Mouse (Mus musculus) kidney, postnatal 0 days (tissue): ENCODE results near the gene Paqr4. TPM values are rescaled to one million over a fixed set of nuclear protein-coding genes. Genes with fewer than 3 reads are reported as not detected.

Source experiments
- ATAC-seq: fragments of 200-750 bp; cut with Nextera tagmentation; replicated peaks from 2 replicates; pipeline ENCODE4 v1.8.0; 2017; ENCODE audit warnings: low read depth, moderate number of reproducible peaks, moderate TSS enrichment, moderate library complexity; ENCODE audit not compliant: low FRiP score
- DNase-seq: peaks from one replicate; pipeline ENCODE4 v3.0.0-alpha.2; 2016; ENCODE audit warnings: low spot score
- H3K27ac ChIP-seq: fragments of 300-500 bp; sonication (generic); 2 replicates; pipeline ENCODE4 v1.5.1; 2014; ENCODE audit warnings: mild to moderate bottlenecking
- H3K27me3 ChIP-seq: fragments of 300-500 bp; sonication (generic); 2 replicates; pipeline ENCODE4 v1.6.1; 2014; ENCODE audit warnings: low read length, mixed read lengths; ENCODE audit not compliant: insufficient read depth
- H3K36me3 ChIP-seq: fragments of 300-500 bp; sonication (generic); 2 replicates; pipeline ENCODE4 v1.6.1; 2014; ENCODE audit warnings: low read length, mixed read lengths; ENCODE audit not compliant: insufficient read depth
- H3K4me1 ChIP-seq: fragments of 300-500 bp; sonication (generic); replicated peaks from 2 replicates; pipeline ENCODE4 v1.6.1; 2014; ENCODE audit warnings: antibody characterized with exemption, low read length, mixed read lengths; ENCODE audit not compliant: insufficient read depth
- H3K4me2 ChIP-seq: fragments of 300-500 bp; sonication (generic); 2 replicates; pipeline ENCODE4 v1.6.1; 2014; ENCODE audit warnings: mild to moderate bottlenecking, low read length, moderate library complexity, mixed read lengths
- H3K4me3 ChIP-seq: fragments of 300-500 bp; sonication (generic); replicated peaks from 2 replicates; pipeline ENCODE4 v1.5.1; 2014; ENCODE audit warnings: low read depth, low read length
- H3K9ac ChIP-seq: fragments of 300-500 bp; sonication (generic); 2 replicates; pipeline ENCODE4 v1.6.1; 2014; ENCODE audit warnings: low read depth, low read length
- H3K9me3 ChIP-seq: fragments of 300-500 bp; sonication (generic); replicated peaks from 2 replicates; pipeline ENCODE4 v1.6.1; 2016; ENCODE audit warnings: low read length, inconsistent platforms, mixed read lengths
- CTCF ChIP-seq: IDR thresholded peaks from 2 replicates; pipeline ENCODE4 v1.5.1; 2016; ENCODE audit warnings: antibody characterized with exemption, low read depth, mild to moderate bottlenecking, moderate library complexity
- WGBS: fragments of 180-500 bp; shearing (Covaris S2); extraction: QIAGEN DNeasy Blood & Tissue Kit; methylation state at CpG from one replicate; pipeline ENCODE4 v1.1.7; 2014; 5-methylcytosine and 5-hydroxymethylcytosine counted together
- polyA plus RNA-seq: library from polyadenylated mRNA; unstranded; fragments of >200 nt; fragmentation: Nextera tagmentation; extraction: Ambion mirVana; gene quantifications from 2 replicates; pipeline ENCODE4 v1.2.1, GENCODE M21; 2015

Paqr4 gene
- polyA plus RNA-seq, 1 experiment from 2014 or later, result 16.0 TPM

DNA sequence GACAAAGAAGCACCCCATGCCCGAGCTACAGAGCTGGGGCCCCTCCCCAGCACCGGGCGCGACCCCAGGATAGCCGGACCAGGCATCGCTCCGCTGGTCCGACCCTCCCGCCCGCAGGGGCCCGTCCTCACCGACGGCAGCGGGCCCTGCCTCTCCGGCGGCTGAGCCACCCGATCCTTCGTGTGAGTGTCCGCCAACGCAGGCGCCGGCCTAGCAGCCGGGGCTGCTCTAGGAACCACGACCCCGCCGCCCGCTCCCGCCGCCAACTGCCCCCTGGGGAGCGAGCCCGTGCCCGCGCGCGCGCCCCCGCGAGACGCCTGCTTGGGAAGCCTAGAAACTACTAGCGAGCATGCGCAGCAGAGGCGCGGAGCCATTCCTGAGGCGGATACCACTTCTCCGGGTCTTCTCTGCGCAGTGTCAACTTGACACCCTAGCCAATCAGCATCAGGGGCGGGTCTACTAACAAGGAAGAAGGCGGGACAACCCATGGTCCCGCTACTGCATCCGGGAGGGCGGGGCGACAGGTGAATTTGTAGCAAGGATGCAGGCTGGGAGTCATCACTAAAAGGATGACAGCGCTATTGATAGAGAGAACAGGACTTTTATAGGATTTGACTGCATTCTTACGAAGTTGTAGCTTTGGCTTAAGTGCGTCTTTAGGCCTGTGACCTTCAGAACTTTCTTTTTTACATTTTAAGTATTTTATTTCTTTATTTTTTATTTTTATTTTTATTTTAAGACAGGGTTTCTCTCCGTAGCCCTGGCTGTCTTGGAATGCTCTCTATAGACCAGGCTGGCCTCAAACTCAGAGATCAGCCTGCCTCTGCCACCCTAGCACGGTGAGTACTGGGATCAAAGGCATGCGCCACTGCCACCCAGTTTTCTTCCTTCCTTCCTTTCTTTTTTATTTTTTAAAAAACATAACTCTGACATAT, 30.9 kb upstream of the Paqr4 start, which contains the start of gene Flywch1:
Flywch1 (minus strand) TSS at position 319 of the 935 bp plus-strand sequence.
- Histone ChIP-seq H3K9ac (peak within 1 kb of the TSS; percentile 89), H3K4me1 (no peaks in the 10 kb centered on the region), H3K4me2 (peak within 1 kb of the TSS; percentile 81), H3K27me3 (no peaks in the 10 kb centered on the region), H3K27ac (peak within 1 kb of the TSS; percentile 81), H3K4me3 (peak within 1 kb of the TSS; percentile 79), H3K36me3 (no peaks in the 10 kb centered on the region; the same call in 1 of the 2 replicates), H3K9me3 (no peaks in the 10 kb centered on the region)
- DNase-seq (peak; percentile 99), ATAC-seq (peak; percentile 98)
- WGBS, result 3% methylated on average over 51 of the region's 58 CpGs
- TF ChIP-seq CTCF, result no peak; the same call in 1 of the 2 replicates

DNA sequence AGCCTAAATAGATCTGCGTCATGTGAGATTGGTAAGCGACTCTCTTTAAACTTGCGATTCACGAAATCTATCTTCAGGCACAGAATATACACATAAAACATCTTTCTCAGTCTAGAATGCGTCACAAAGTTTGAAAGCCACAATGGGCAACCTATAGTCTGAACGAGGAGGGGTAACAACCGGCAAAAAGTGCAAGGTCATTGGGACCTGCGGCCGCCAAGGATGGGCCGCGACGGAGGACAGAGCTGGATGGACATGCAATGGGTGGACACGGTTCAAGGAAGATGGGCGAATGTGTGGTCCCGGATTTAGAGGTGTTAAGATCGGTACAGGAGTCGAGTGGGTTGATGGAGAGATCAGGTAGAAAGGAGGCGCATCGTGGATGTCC, 30.2 kb upstream of the Paqr4 start:
- Histone ChIP-seq H3K4me1 (no peaks in the 10 kb centered on the region), H3K4me2 (peak overlapping the region; percentile 81), H3K9ac (peak overlapping the region; percentile 89), H3K36me3 (no peaks in the 10 kb centered on the region; the same call in 1 of the 2 replicates), H3K4me3 (peak overlapping the region; percentile 79), H3K27ac (peak overlapping the region; percentile 81), H3K9me3 (no peaks in the 10 kb centered on the region), H3K27me3 (no peaks in the 10 kb centered on the region)
- DNase-seq, result peak; percentile 57
- 1% methylated on average over 19 of the region's 19 CpGs for WGBS
- TF ChIP-seq CTCF, result no peak
- peak; percentile 37 for ATAC-seq

DNA sequence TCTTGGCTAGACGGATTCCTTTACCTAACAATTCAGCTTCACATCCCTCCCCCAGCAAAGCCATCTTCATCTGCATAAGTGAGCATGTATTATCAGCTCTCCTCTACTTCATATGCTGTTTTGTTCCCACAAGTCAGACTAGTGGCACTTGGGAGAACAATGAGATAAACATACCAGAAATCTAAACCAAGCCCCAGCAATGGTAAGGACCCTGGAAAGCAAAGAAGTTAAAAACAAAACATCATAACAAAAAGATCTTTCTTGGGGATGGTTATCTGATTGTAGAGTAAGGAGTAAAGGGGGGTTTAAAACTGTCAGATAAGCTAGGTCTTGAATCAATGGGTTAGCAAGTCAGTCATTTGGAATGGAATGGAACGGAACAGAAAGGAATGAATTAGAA, 29.8 kb upstream of the Paqr4 start:
- Histone ChIP-seq H3K9ac (peak overlapping the region; percentile 89), H3K36me3 (no peaks in the 10 kb centered on the region; the same call in 1 of the 2 replicates), H3K27me3 (no peaks in the 10 kb centered on the region), H3K27ac (0 out of 2 replicates have a peak overlapping the region, but pooled peaks have one; percentile 81), H3K4me1 (no peaks in the 10 kb centered on the region), H3K4me2 (peak overlapping the region; percentile 81), H3K4me3 (peak overlapping the region; percentile 79), H3K9me3 (no peaks in the 10 kb centered on the region)
- WGBS, result 17% methylated on average over 2 of the region's 2 CpGs
- DNase-seq (no peak), ATAC-seq (no peak)
- TF ChIP-seq CTCF, result no peak

DNA sequence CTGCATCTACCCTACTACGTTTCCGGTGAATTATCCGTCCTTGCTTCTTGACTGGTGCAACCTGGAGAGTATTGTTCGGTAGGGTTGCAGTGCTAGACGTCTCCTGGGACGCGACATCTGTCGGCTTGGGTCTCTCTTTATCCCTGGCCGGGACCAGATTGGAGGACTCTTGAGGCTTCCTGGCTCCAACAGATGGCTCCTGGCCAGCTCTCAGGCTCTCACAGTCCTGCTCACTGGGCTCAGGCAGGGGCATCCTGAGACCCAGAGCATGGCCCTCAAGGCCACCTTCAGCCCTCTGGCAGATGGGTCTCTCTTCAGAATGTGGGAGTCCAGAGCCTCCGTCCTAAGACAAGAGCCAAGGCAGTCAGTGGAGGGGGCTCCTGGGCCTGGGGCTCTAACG, 22.3 kb upstream of the Paqr4 start:
- H3K9ac ChIP-seq, result no peak overlapping the region
- ATAC-seq, result no peak
- no peaks in the 10 kb centered on the region for H3K4me1 ChIP-seq
- no peak overlapping the region for H3K4me2 ChIP-seq
- no peak for TF ChIP-seq CTCF
- no peak overlapping the region for H3K27ac ChIP-seq
- peaks cover 22% of the 10 kb centered on the region for H3K36me3 ChIP-seq
- WGBS, result 86% methylated on average over 11 of the region's 11 CpGs
- H3K27me3 ChIP-seq, result no peaks in the 10 kb centered on the region
- no peak overlapping the region for H3K4me3 ChIP-seq
- H3K9me3 ChIP-seq, result no peaks in the 10 kb centered on the region
- no peak for DNase-seq

DNA sequence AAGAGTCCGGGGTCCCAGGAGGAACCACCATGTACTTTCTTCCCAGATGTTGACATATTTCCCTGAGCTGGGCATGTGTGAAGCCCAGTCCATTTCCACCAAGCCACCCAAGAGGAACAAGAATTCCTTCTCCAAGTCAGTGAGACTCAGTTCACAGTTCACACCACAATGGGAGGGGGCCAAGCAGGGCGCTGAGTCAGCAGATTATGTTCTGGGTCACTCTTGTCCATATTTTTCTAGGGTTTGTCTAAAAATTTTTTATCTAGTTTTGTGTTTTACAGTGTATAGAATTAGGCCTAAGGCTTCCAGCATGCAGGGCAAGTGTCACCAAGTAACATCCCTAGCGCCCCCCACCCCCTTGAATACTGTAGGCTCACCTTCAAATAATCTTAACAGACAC, 20.5 kb upstream of the Paqr4 start:
- Histone ChIP-seq H3K9me3 (no peaks in the 10 kb centered on the region), H3K27ac (no peak overlapping the region), H3K4me3 (no peak overlapping the region), H3K4me2 (no peak overlapping the region), H3K9ac (no peak overlapping the region), H3K36me3 (peaks cover 37% of the 10 kb centered on the region), H3K27me3 (no peaks in the 10 kb centered on the region), H3K4me1 (no peaks in the 10 kb centered on the region)
- DNase-seq (no peak), ATAC-seq (no peak)
- no peak for TF ChIP-seq CTCF
- WGBS, result 92% methylated on average over 3 of the region's 3 CpGs

DNA sequence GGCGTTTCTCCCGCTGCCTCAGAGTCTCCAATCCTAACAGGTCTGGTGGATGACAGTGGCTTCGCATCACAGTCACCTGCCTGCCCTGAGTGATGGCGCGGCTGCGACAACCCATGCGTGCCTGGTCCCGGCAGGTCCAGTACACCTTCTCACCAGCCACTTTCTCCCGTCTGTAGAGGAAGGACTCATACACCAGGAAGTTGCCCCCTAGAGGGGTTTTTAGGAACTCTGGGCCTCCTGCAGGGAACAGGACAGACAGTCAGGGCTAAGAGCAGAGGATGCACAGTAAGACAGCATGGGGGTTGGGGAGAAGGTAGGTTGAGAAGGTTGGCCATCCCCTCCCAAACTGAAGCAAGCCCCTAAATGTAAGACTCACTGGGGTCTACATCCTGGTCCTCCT, 19.6 kb upstream of the Paqr4 start:
- Histone ChIP-seq H3K4me3 (no peak overlapping the region), H3K9ac (no peak overlapping the region), H3K4me2 (no peak overlapping the region), H3K36me3 (peaks cover 45% of the 10 kb centered on the region), H3K9me3 (no peaks in the 10 kb centered on the region), H3K4me1 (no peaks in the 10 kb centered on the region), H3K27ac (no peak overlapping the region), H3K27me3 (no peaks in the 10 kb centered on the region)
- WGBS, result 96% methylated on average over 9 of the region's 9 CpGs
- no peak for TF ChIP-seq CTCF
- no peak for DNase-seq
- ATAC-seq, result no peak
